Mouse (Mus musculus) kidney, embryonic 15.5 days (tissue): ENCODE data around the gene Mctp1. TPM values are rescaled to one million over a fixed set of nuclear protein-coding genes. Genes with fewer than 3 reads are reported as not detected.
"Not testable (repeated sequence)": the region's sequence is repeated elsewhere in the genome, so short reads cannot be mapped to it uniquely, and the experiment has no call there.

Source experiments
- ATAC-seq: fragments of 200-750 bp; cut with Nextera tagmentation; replicated peaks from 2 replicates; pipeline ENCODE4 v1.8.0; 2017; ENCODE audit warnings: moderate TSS enrichment; ENCODE audit not compliant: low FRiP score
- H3K27ac ChIP-seq: fragments of 300-500 bp; sonication (generic); 2 replicates; pipeline ENCODE4 v1.5.1; 2015; ENCODE audit warnings: mild to moderate bottlenecking, inconsistent platforms
- H3K27me3 ChIP-seq: fragments of 300-500 bp; sonication (generic); 2 replicates; pipeline ENCODE4 v1.6.1; 2015; ENCODE audit warnings: inconsistent platforms
- H3K36me3 ChIP-seq: fragments of 300-500 bp; sonication (generic); 2 replicates; pipeline ENCODE4 v1.6.1; 2015; ENCODE audit warnings: inconsistent platforms
- H3K4me1 ChIP-seq: fragments of 300-500 bp; sonication (generic); 2 replicates; pipeline ENCODE4 v1.6.1; 2015; ENCODE audit warnings: inconsistent platforms
- H3K4me2 ChIP-seq: fragments of 300-500 bp; sonication (generic); 2 replicates; pipeline ENCODE4 v1.6.1; 2015; ENCODE audit warnings: moderate library complexity, mild to moderate bottlenecking, inconsistent platforms
- H3K4me3 ChIP-seq: fragments of 300-500 bp; sonication (generic); replicated peaks from 2 replicates; pipeline ENCODE4 v1.5.1; 2015; ENCODE audit warnings: mild to moderate bottlenecking, inconsistent platforms
- H3K9ac ChIP-seq: fragments of 300-500 bp; sonication (generic); 2 replicates; pipeline ENCODE4 v1.6.1; 2015; ENCODE audit warnings: mild to moderate bottlenecking, inconsistent platforms
- H3K9me3 ChIP-seq: fragments of 300-500 bp; sonication (generic); replicated peaks from 2 replicates; pipeline ENCODE4 v1.6.1; 2016; ENCODE audit warnings: inconsistent platforms
- whole genome bisulfite sequencing: fragments of 180-500 bp; shearing (Covaris S2); methylation state at CpG from one replicate; pipeline ENCODE4 v1.1.7; 2015; ENCODE audit warnings: mixed read lengths; 5-methylcytosine and 5-hydroxymethylcytosine counted together
- polyA plus RNA-seq: library from polyadenylated mRNA; unstranded; fragments of >200 nt; fragmentation: Nextera tagmentation; extraction: Ambion mirVana; gene quantifications from 2 replicates; pipeline ENCODE4 v1.2.1, GENCODE M21; 2015

Gene Mctp1
- polyA plus RNA-seq, 1 experiment from 2014 or later = 0.30 TPM

- Histone ChIP-seq H3K36me3 (no peaks in the 10 kb centered on the region), H3K9me3 (no peaks in the 10 kb centered on the region), H3K4me2 (no peak overlapping the region), H3K27ac (no peak overlapping the region), H3K27me3 (no peaks in the 10 kb centered on the region), H3K4me3 (no peak overlapping the region), H3K4me1 (no peaks in the 10 kb centered on the region), H3K9ac (no peak overlapping the region)
- WGBS = 75% methylated on average over 2 of the region's 2 CpGs
- ATAC-seq = no peak
Measured at GRCm38 (mm10) chr13:76568569-76569211, 184.4 kb downstream of the Mctp1 start.

GRCm38 (mm10) chr13:76579414-76579813 lies 195.1 kb downstream of the Mctp1 start:
- no peaks in the 10 kb centered on the region; the same call in 1 of the 2 replicates for H3K9me3 ChIP-seq
- no peaks in the 10 kb centered on the region for H3K27me3 ChIP-seq
- no peaks in the 10 kb centered on the region for H3K36me3 ChIP-seq
- no peak overlapping the region for H3K4me2 ChIP-seq
- no peak overlapping the region for H3K27ac ChIP-seq
- WGBS = 43% methylated on average over 5 of the region's 5 CpGs
- H3K4me1 ChIP-seq = no peaks in the 10 kb centered on the region
- ATAC-seq = no peak
- no peak overlapping the region for H3K9ac ChIP-seq
- H3K4me3 ChIP-seq = no peak overlapping the region

GRCm38 (mm10) chr13:76585447-76585846 lies 201.1 kb downstream of the Mctp1 start:
- no peak overlapping the region for H3K27ac ChIP-seq
- H3K4me3 ChIP-seq = no peak overlapping the region
- no peak overlapping the region for H3K4me2 ChIP-seq
- no peaks in the 10 kb centered on the region for H3K27me3 ChIP-seq
- WGBS = 76% methylated on average over 3 of the region's 3 CpGs
- H3K9me3 ChIP-seq = no peaks in the 10 kb centered on the region
- ATAC-seq = no peak
- no peak overlapping the region for H3K9ac ChIP-seq
- no peaks in the 10 kb centered on the region for H3K36me3 ChIP-seq
- H3K4me1 ChIP-seq = no peaks in the 10 kb centered on the region

- H3K36me3 ChIP-seq, H3K4me2 ChIP-seq, H3K4me3 ChIP-seq, H3K27ac ChIP-seq, H3K9me3 ChIP-seq, H3K27me3 ChIP-seq, H3K9ac ChIP-seq, H3K4me1 ChIP-seq: not testable (repeated sequence)
- 88% methylated on average over 11 of the region's 11 CpGs for WGBS
- ATAC-seq = peak; percentile 52
Measured at GRCm38 (mm10) chr13:76590709-76591108, 206.4 kb downstream of the Mctp1 start.

GRCm38 (mm10) chr13:76591189-76591588 lies 206.9 kb downstream of the Mctp1 start:
- Histone ChIP-seq H3K9me3 (0 out of 2 replicates have a peak, but pooled peaks cover 3% of the 10 kb centered on the region), H3K4me2 (no peak overlapping the region), H3K4me3 (no peak overlapping the region), H3K27me3 (no peaks in the 10 kb centered on the region), H3K36me3 (no peaks in the 10 kb centered on the region), H3K27ac (no peak overlapping the region), H3K4me1 (no peaks in the 10 kb centered on the region), H3K9ac (no peak overlapping the region)
- no peak for ATAC-seq

- Histone ChIP-seq H3K4me3 (no peak overlapping the region), H3K9me3 (0 out of 2 replicates have a peak, but pooled peaks cover 3% of the 10 kb centered on the region), H3K4me2 (no peak overlapping the region), H3K9ac (no peak overlapping the region), H3K27ac (no peak overlapping the region), H3K27me3 (no peaks in the 10 kb centered on the region), H3K4me1 (no peaks in the 10 kb centered on the region), H3K36me3 (no peaks in the 10 kb centered on the region)
- 25% methylated on average over 1 of the region's 1 CpGs for WGBS
- ATAC-seq = no peak
Measured at GRCm38 (mm10) chr13:76591692-76592091, 207.4 kb downstream of the Mctp1 start.

GRCm38 (mm10) chr13:76592908-76593307 lies 208.6 kb downstream of the Mctp1 start:
- Histone ChIP-seq H3K36me3 (no peaks in the 10 kb centered on the region), H3K4me2 (no peak overlapping the region), H3K9me3 (0 out of 2 replicates have a peak, but pooled peaks cover 3% of the 10 kb centered on the region), H3K4me1 (no peaks in the 10 kb centered on the region), H3K9ac (no peak overlapping the region), H3K27ac (no peak overlapping the region), H3K4me3 (no peak overlapping the region), H3K27me3 (no peaks in the 10 kb centered on the region)
- ATAC-seq = no peak
- 86% methylated on average over 2 of the region's 2 CpGs for WGBS

- no peak overlapping the region for H3K4me2 ChIP-seq
- no peaks in the 10 kb centered on the region for H3K27me3 ChIP-seq
- 73% methylated on average over 7 of the region's 7 CpGs for WGBS
- H3K4me3 ChIP-seq = no peak overlapping the region
- no peaks in the 10 kb centered on the region for H3K36me3 ChIP-seq
- no peaks in the 10 kb centered on the region for H3K9me3 ChIP-seq
- no peak overlapping the region for H3K27ac ChIP-seq
- H3K9ac ChIP-seq = no peak overlapping the region
- H3K4me1 ChIP-seq = no peaks in the 10 kb centered on the region
- no peak for ATAC-seq
Measured at GRCm38 (mm10) chr13:76597005-76597404, 212.7 kb downstream of the Mctp1 start.

- H3K9ac ChIP-seq = no peak overlapping the region
- no peak overlapping the region for H3K4me3 ChIP-seq
- H3K4me1 ChIP-seq = no peaks in the 10 kb centered on the region
- H3K27me3 ChIP-seq = no peaks in the 10 kb centered on the region
- no peaks in the 10 kb centered on the region for H3K9me3 ChIP-seq
- H3K36me3 ChIP-seq = no peaks in the 10 kb centered on the region
- H3K4me2 ChIP-seq = no peak overlapping the region
- H3K27ac ChIP-seq = no peak overlapping the region
- no peak for ATAC-seq
Measured at GRCm38 (mm10) chr13:76609425-76609824, 225.1 kb downstream of the Mctp1 start.

GRCm38 (mm10) chr13:76611499-76611898 lies 227.2 kb downstream of the Mctp1 start:
- no peak for ATAC-seq
- Histone ChIP-seq H3K9me3 (no peaks in the 10 kb centered on the region), H3K9ac (no peak overlapping the region), H3K4me1 (no peaks in the 10 kb centered on the region), H3K4me3 (no peak overlapping the region), H3K27me3 (no peaks in the 10 kb centered on the region), H3K4me2 (no peak overlapping the region), H3K36me3 (no peaks in the 10 kb centered on the region), H3K27ac (no peak overlapping the region)
- 77% methylated on average over 2 of the region's 2 CpGs for WGBS

- ATAC-seq = no peak
- Histone ChIP-seq H3K4me3 (no peak overlapping the region), H3K9ac (no peak overlapping the region), H3K4me1 (no peaks in the 10 kb centered on the region), H3K36me3 (no peaks in the 10 kb centered on the region), H3K27me3 (no peaks in the 10 kb centered on the region), H3K27ac (no peak overlapping the region), H3K4me2 (no peak overlapping the region), H3K9me3 (no peaks in the 10 kb centered on the region)
Measured at GRCm38 (mm10) chr13:76620111-76620510, 235.8 kb downstream of the Mctp1 start.

- Histone ChIP-seq H3K9me3 (no peaks in the 10 kb centered on the region), H3K27me3 (no peaks in the 10 kb centered on the region), H3K4me3 (no peak overlapping the region), H3K9ac (no peak overlapping the region), H3K4me2 (no peak overlapping the region), H3K4me1 (no peaks in the 10 kb centered on the region), H3K36me3 (no peaks in the 10 kb centered on the region), H3K27ac (no peak overlapping the region)
- ATAC-seq = no peak
- 49% methylated on average over 1 of the region's 1 CpGs for WGBS
Measured at GRCm38 (mm10) chr13:76620525-76620924, 236.2 kb downstream of the Mctp1 start.

GRCm38 (mm10) chr13:76633707-76634106 lies 249.4 kb downstream of the Mctp1 start:
- H3K27me3 ChIP-seq = no peaks in the 10 kb centered on the region
- H3K4me2 ChIP-seq = no peak overlapping the region
- ATAC-seq = no peak
- 83% methylated on average over 1 of the region's 1 CpGs for WGBS
- no peak overlapping the region for H3K27ac ChIP-seq
- no peaks in the 10 kb centered on the region for H3K4me1 ChIP-seq
- no peaks in the 10 kb centered on the region for H3K36me3 ChIP-seq
- H3K9ac ChIP-seq = no peak overlapping the region
- H3K4me3 ChIP-seq = no peak overlapping the region
- H3K9me3 ChIP-seq = no peaks in the 10 kb centered on the region
